Comparison of ENCODE assay signal across 34 mouse cellular contexts in the genomic region with DNA sequence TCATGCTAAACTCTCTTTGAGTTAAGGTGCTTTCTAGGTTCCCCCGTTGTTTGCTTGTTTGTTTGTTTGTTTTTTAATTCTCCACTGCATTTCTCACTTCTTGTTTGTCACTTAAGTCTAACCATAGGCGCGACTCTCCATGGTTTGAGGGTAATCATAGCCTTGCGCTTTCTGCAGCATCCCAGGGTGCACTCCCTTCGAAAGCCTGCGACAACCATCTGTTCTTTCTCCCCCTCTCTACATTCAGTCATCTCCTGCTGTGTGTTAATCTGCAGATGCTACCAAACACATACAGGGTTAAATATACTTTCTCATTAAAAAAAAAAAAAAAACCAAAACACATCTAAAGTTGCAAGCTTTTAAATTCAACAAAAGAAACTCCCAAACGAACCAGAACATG.
"Had no signal": no experiment of that assay in that cellular context is flagged by ENCODE, and none has a peak within 500 bp of the region (broad histone marks: within the 10 kb centered on the region; RNA-seq: fewer than 3 reads in every experiment).

No protein-coding gene starts in this region.

- ATAC-seq: hindbrain, embryonic 16.5 days; inflammation-experienced regulatory T-cells, adult 6 months; intestine, embryonic 15.5 days; intestine, embryonic 16.5 days; intestine, postnatal 0 days had no signal

- H3K36me3 ChIP-seq: heart, embryonic 10.5 days; heart, embryonic 12.5 days; heart, embryonic 13.5 days; heart, embryonic 15.5 days; hindbrain, embryonic 12.5 days; hindbrain, embryonic 13.5 days; hindbrain, embryonic 15.5 days; intestine, embryonic 15.5 days; kidney, embryonic 15.5 days had no signal

- H3K4me2 ChIP-seq: heart, embryonic 11.5 days; heart, embryonic 12.5 days; heart, embryonic 13.5 days; heart, embryonic 15.5 days; hindbrain, embryonic 12.5 days; hindbrain, embryonic 13.5 days; hindbrain, embryonic 14.5 days; hindbrain, embryonic 15.5 days; intestine, embryonic 15.5 days; kidney, embryonic 15.5 days had no signal

- H3K9ac ChIP-seq: heart, embryonic 12.5 days; heart, embryonic 13.5 days; heart, embryonic 15.5 days; hindbrain, embryonic 12.5 days; hindbrain, embryonic 13.5 days; hindbrain, embryonic 14.5 days; hindbrain, embryonic 15.5 days; intestine, embryonic 15.5 days; kidney, embryonic 15.5 days had no signal

- DNase-seq: heart, postnatal 10 days; heart, postnatal 14 days; heart, postnatal 36 days; heart, postnatal 4 days; kidney, adult 11 months; kidney, adult 18-20 months; kidney, adult 2 months; kidney, adult 8-10 months; kidney, adult 9 months; kidney, postnatal 10 days; kidney, postnatal 14 days; kidney, postnatal 25 days; kidney, postnatal 36 days; kidney, postnatal 4 days; layer of hippocampus, adult 9-11 months; layer of hippocampus, postnatal 36 days had no signal

- H3K27me3 ChIP-seq: heart, embryonic 12.5 days; heart, embryonic 13.5 days; heart, embryonic 15.5 days; hindbrain, embryonic 12.5 days; hindbrain, embryonic 13.5 days; hindbrain, embryonic 15.5 days; intestine, embryonic 15.5 days; kidney, embryonic 15.5 days had no signal

- H3K9me3 ChIP-seq: heart, embryonic 10.5 days; heart, embryonic 12.5 days; heart, embryonic 13.5 days; heart, embryonic 15.5 days; hindbrain, embryonic 12.5 days; hindbrain, embryonic 13.5 days; hindbrain, embryonic 15.5 days; intestine, embryonic 15.5 days; kidney, embryonic 15.5 days had no signal

- H3K4me3 ChIP-seq: heart, embryonic 10.5 days; heart, embryonic 12.5 days; heart, embryonic 13.5 days; heart, embryonic 15.5 days; hindbrain, embryonic 12.5 days; hindbrain, embryonic 13.5 days; hindbrain, embryonic 15.5 days; intestine, embryonic 15.5 days; kidney, embryonic 15.5 days; layer of hippocampus, adult 2 months; left cerebral cortex, adult 2 months had no signal

- H3K4me1 ChIP-seq: heart, embryonic 10.5 days; heart, embryonic 12.5 days; heart, embryonic 13.5 days; heart, embryonic 15.5 days; hindbrain, embryonic 12.5 days; hindbrain, embryonic 13.5 days; hindbrain, embryonic 15.5 days; intestine, embryonic 15.5 days; kidney, embryonic 15.5 days had no signal

- H3K27ac ChIP-seq: heart, embryonic 10.5 days; heart, embryonic 13.5 days; heart, embryonic 15.5 days; hindbrain, embryonic 12.5 days; hindbrain, embryonic 13.5 days; hindbrain, embryonic 14.5 days; hindbrain, embryonic 15.5 days; intestine, embryonic 15.5 days; kidney, embryonic 15.5 days; kidney, postnatal 0 days; layer of hippocampus, adult 2 months; left cerebral cortex, adult 2 months had no signal
